Mouse (Mus musculus) embryonic facial prominence, embryonic 14.5 days (tissue): ENCODE data around the gene Gm5460. TPM values are rescaled to one million over a fixed set of nuclear protein-coding genes. Genes with fewer than 3 reads are reported as not detected.

ENCODE experiments used
- ATAC-seq: fragments of 200-750 bp; cut with Nextera tagmentation; 2 replicates; pipeline ENCODE4 v1.8.0; 2017; ENCODE audit warnings: low read depth, moderate number of reproducible peaks, moderate TSS enrichment
- DNase-seq: peaks from one replicate; pipeline ENCODE4 v3.0.0-alpha.2; 2015; ENCODE audit warnings: low spot score
- H3K27ac ChIP-seq: fragments of 300-500 bp; sonication (generic); replicated peaks from 2 replicates; pipeline ENCODE4 v1.5.1; 2014; ENCODE audit warnings: low read depth, mild to moderate bottlenecking, low read length, moderate library complexity
- H3K27me3 ChIP-seq: fragments of 300-500 bp; sonication (generic); replicated peaks from 2 replicates; pipeline ENCODE4 v1.6.1; 2014; ENCODE audit warnings: low read length; ENCODE audit not compliant: control insufficient read depth, insufficient read depth
- H3K36me3 ChIP-seq: fragments of 300-500 bp; sonication (generic); 2 replicates; pipeline ENCODE4 v1.6.1; 2014; ENCODE audit warnings: low read length, mixed read lengths; ENCODE audit not compliant: control insufficient read depth, insufficient read depth
- H3K4me1 ChIP-seq: fragments of 300-500 bp; sonication (generic); 2 replicates; pipeline ENCODE4 v1.6.1; 2014; ENCODE audit warnings: antibody characterized with exemption, low read length; ENCODE audit not compliant: control insufficient read depth, insufficient read depth
- H3K4me2 ChIP-seq: fragments of 300-500 bp; sonication (generic); 2 replicates; pipeline ENCODE4 v1.6.1; 2014; ENCODE audit warnings: low read depth, mild to moderate bottlenecking, low read length, moderate library complexity, mixed read lengths
- H3K4me3 ChIP-seq: fragments of 300-500 bp; sonication (generic); 2 replicates; pipeline ENCODE4 v1.5.1; 2014; ENCODE audit warnings: low read depth, mild to moderate bottlenecking, low read length
- H3K9ac ChIP-seq: fragments of 300-500 bp; sonication (generic); 2 replicates; pipeline ENCODE4 v1.6.1; 2014; ENCODE audit warnings: low read depth, mild to moderate bottlenecking, low read length, moderate library complexity, mixed read lengths
- H3K9me3 ChIP-seq: fragments of 300-500 bp; sonication (generic); 2 replicates; pipeline ENCODE4 v1.6.1; 2016; ENCODE audit warnings: low read length; ENCODE audit not compliant: control insufficient read depth
- WGBS: fragments of 180-500 bp; shearing (Covaris S2); extraction: QIAGEN DNeasy Blood & Tissue Kit; methylation state at CpG from one replicate; pipeline ENCODE4 v1.1.7; 2014; 5-methylcytosine and 5-hydroxymethylcytosine counted together
- polyA plus RNA-seq: library from polyadenylated mRNA; unstranded; fragments of >200 nt; fragmentation: Nextera tagmentation; extraction: Ambion mirVana; gene quantifications from 2 replicates; pipeline ENCODE4 v1.2.1, GENCODE M21; 2014

The Gm5460 gene
- polyA plus RNA-seq = not detected in 2 replicates

DNA sequence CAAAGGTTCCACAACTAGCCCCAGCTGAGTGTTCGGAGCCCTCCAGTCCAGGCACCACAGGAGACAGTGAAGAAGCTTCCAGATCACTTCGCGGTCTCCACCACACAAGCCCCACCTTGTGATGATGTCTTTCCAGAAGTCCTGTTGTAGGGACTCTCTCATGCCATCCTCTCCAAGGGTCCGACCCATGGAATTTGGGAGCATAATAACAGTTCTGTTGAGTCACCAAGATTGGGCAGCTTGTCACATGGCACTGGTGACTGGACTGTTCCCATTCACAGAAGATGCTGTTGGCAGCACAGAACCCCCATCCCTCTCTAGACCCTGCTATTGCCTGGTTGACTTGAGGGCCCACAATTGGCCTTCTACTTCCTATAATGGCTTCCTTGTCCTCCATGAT, at the start of gene Gm5460:
TSS of gene Gm5460 (plus strand) at position 378 of the 400 bp plus-strand sequence.
- Histone ChIP-seq H3K4me2 (no peak within 1 kb of the TSS), H3K9ac (no peak within 1 kb of the TSS), H3K36me3 (no peaks in the 10 kb centered on the region), H3K27ac (no peak within 1 kb of the TSS), H3K4me3 (no peak within 1 kb of the TSS), H3K27me3 (no peaks in the 10 kb centered on the region; the same call in 1 of the 2 replicates), H3K9me3 (no peaks in the 10 kb centered on the region), H3K4me1 (no peaks in the 10 kb centered on the region)
- no peak for DNase-seq
- 95% methylated on average over 4 of the region's 4 CpGs for WGBS
- ATAC-seq = no peak

DNA sequence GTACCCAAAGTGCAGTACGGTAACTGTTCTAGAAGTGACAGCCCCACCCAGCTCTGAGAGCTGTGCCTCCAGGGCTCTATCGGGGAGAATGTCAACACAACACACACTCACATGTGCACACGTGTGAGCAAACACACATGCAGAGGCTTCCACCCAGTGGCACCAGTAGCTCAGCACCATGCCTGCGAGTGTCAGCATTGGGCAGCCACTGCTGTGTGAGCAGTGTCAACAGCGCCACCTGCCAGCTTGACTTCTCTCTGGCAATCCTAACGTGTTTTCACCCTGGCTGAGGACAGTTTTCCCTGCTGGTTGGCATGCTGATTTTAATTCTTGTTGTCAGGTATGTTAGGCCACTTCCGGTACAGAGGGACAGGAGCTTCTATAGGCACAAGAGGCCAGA, 43.9 kb upstream of the Gm5460 start:
- ATAC-seq = no peak
- peak; percentile 41 for DNase-seq
- H3K27me3 ChIP-seq = peaks cover 9% of the 10 kb centered on the region; the same call in 1 of the 2 replicates
- H3K27ac ChIP-seq = no peak overlapping the region
- H3K36me3 ChIP-seq = no peaks in the 10 kb centered on the region
- no peak overlapping the region for H3K4me2 ChIP-seq
- no peaks in the 10 kb centered on the region for H3K9me3 ChIP-seq
- WGBS = 42% methylated on average over 7 of the region's 7 CpGs
- H3K4me1 ChIP-seq = no peaks in the 10 kb centered on the region
- no peak overlapping the region for H3K4me3 ChIP-seq
- H3K9ac ChIP-seq = no peak overlapping the region

DNA sequence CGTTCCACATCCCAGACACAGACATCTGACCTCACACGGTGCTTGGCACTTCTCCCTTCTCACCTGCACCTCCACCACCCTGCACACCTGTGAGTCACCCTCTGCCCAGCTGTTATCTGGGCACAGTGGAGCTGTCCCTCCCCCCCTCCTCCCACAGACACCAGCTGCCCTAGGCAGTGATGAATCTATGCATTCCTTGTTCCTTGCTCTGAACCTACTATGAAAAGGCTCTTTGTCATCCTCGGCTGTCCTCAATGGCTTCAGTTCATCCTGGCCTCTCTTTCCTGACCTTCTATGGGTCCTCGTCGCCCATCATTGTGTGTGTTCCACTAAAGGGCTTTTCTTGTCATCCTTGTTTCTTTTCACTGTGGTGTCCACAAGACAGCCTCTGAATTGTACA, 41.8 kb upstream of the Gm5460 start:
- Histone ChIP-seq H3K27me3 (peaks cover 9% of the 10 kb centered on the region; the same call in 1 of the 2 replicates), H3K9ac (no peak overlapping the region), H3K27ac (no peak overlapping the region), H3K36me3 (no peaks in the 10 kb centered on the region), H3K4me1 (peaks cover 10% of the 10 kb centered on the region; the same call in 1 of the 2 replicates), H3K4me2 (no peak overlapping the region), H3K9me3 (no peaks in the 10 kb centered on the region), H3K4me3 (no peak overlapping the region)
- ATAC-seq (no peak), DNase-seq (no peak)
- 38% methylated on average over 5 of the region's 5 CpGs for WGBS

DNA sequence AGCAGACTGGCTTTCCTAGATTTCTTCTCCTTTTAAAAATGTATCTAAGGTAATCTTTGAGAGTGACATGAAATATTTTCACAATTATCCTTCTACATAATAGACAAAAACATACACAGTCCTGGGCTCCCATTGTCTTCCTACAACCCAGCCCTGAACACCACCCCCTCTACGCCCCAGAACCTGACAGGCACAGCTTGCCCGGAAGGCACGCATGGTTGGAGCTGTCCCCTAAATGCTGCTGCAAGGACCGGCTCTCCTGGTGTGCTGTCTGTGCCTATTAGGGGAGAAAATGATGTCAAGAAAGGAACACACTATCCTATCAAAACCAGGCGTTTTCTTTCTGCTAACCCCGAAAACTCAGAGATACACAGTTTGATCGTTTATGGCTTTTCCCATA, 38.8 kb upstream of the Gm5460 start:
- no peak for ATAC-seq
- Histone ChIP-seq H3K4me3 (0 out of 2 replicates have a peak overlapping the region, but pooled peaks have one; percentile 43), H3K9me3 (no peaks in the 10 kb centered on the region), H3K4me2 (peak overlapping the region; percentile 72), H3K4me1 (peaks cover 10% of the 10 kb centered on the region; the same call in 1 of the 2 replicates), H3K9ac (no peak overlapping the region), H3K27ac (no peak overlapping the region), H3K36me3 (no peaks in the 10 kb centered on the region), H3K27me3 (peaks cover 9% of the 10 kb centered on the region; the same call in 1 of the 2 replicates)
- peak; percentile 25 for DNase-seq
- WGBS = 12% methylated on average over 7 of the region's 7 CpGs

DNA sequence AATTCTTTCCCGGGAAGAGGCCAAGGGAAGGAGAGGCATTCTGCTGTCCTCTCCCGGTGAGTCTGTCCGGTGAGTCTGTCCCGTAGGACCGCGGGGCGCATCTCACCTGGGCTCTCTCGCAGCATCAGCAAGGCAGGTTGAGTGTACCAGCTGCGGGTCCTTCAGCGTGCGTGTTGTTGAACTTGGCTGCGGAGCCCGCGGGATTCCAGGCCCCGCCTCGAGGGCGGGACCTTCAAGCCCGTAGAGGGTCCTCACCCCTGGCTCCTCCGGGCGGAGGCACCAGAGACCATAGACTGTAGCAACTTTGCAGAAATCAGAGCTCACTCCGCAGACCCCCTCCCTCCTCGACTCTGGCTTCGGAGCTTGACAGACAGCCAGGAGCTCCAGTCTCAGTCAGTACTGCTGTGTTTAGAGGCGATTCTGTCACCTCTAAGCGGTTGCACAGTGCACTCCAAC, 37.9 kb upstream of the Gm5460 start, which contains the start of gene Zfp488:
TSS of gene Zfp488 (minus strand) at position 161 of the 456 bp plus-strand sequence.
- peaks cover 9% of the 10 kb centered on the region; the same call in 1 of the 2 replicates for H3K27me3 ChIP-seq
- DNase-seq (peak; percentile 78), ATAC-seq (peak; percentile 79; the same call in 1 of the 2 replicates)
- WGBS = under 1% methylated on average over 22 of the region's 25 CpGs
- H3K4me2 ChIP-seq = peak within 1 kb of the TSS; percentile 72
- peak within 1 kb of the TSS; percentile 43 for H3K4me3 ChIP-seq
- H3K9me3 ChIP-seq = no peaks in the 10 kb centered on the region
- H3K9ac ChIP-seq = peak within 1 kb of the TSS; percentile 56
- H3K36me3 ChIP-seq = no peaks in the 10 kb centered on the region
- H3K4me1 ChIP-seq = peaks cover 10% of the 10 kb centered on the region; the same call in 1 of the 2 replicates
- no peak within 1 kb of the TSS for H3K27ac ChIP-seq

DNA sequence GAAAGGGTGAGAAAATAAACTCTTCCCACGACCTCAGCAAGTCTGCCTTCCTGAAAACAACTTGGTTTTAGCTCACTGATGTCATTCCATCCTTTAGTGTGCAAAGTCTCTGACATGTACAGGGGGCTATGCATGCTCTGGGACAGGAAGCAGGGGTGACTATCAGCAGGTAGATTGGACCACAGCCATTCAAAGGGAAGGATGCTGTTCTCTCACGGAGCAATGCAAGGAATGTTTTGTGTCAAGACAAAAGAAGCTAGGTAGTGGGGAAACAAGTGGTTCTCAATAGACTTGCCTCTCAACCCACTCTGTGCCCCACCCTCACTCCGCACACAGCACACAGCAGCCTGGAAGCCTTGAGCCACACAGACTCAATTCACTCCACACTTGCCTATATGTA, 27.4 kb upstream of the Gm5460 start:
- H3K4me1 ChIP-seq = no peaks in the 10 kb centered on the region
- H3K9me3 ChIP-seq = no peaks in the 10 kb centered on the region
- H3K4me3 ChIP-seq = no peak overlapping the region
- no peaks in the 10 kb centered on the region for H3K36me3 ChIP-seq
- ATAC-seq = no peak
- H3K4me2 ChIP-seq = no peak overlapping the region
- no peak overlapping the region for H3K27ac ChIP-seq
- DNase-seq = no peak
- no peak overlapping the region for H3K9ac ChIP-seq
- WGBS = 56% methylated on average over 3 of the region's 3 CpGs
- no peaks in the 10 kb centered on the region for H3K27me3 ChIP-seq

DNA sequence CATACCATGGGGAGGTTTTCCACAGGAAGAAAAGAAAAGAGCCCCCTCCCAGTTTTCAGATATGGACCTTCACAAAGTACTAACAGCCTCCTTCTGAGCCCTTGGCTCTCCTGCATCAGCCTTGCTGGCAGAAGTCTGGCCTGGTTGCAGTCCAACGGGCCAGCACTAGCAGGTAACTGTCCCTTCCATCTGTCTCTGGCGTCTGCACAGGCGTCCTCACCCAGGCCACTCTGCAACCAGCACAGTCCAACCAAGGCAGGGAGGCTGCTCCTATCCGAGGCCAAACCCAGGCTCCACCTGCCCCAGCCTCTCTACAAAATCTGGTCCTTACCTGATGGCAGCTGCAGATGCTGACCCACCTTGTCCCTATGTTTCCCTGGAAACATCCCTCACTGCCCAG, 24.6 kb upstream of the Gm5460 start:
- no peak for ATAC-seq
- WGBS = 84% methylated on average over 4 of the region's 4 CpGs
- Histone ChIP-seq H3K36me3 (no peaks in the 10 kb centered on the region), H3K4me3 (no peak overlapping the region), H3K4me2 (no peak overlapping the region), H3K4me1 (no peaks in the 10 kb centered on the region), H3K27me3 (no peaks in the 10 kb centered on the region), H3K9me3 (no peaks in the 10 kb centered on the region), H3K9ac (no peak overlapping the region), H3K27ac (no peak overlapping the region)
- DNase-seq = no peak

DNA sequence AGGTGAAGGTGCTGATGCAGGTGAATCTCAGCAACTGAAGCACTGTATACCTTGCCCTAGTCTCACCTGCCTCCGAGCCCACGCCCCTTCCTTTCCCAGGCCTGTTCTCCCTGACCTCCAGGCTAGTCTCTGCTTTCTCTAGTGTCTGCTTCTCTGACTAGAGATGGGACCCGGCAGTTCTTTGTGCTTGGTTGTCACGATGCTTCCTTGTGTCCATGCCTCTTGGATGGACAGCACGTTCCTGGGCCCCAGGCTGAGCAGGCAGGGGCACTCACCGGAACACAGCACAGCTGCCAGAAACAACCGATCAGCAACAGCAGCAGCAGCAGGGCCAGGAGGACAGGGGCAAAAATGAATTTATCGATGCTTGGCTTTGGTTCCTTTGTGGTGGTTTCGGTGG, 23.5 kb upstream of the Gm5460 start:
- WGBS = 83% methylated on average over 9 of the region's 9 CpGs
- Histone ChIP-seq H3K4me1 (no peaks in the 10 kb centered on the region), H3K27me3 (no peaks in the 10 kb centered on the region), H3K27ac (no peak overlapping the region), H3K36me3 (no peaks in the 10 kb centered on the region), H3K4me3 (no peak overlapping the region), H3K9ac (no peak overlapping the region), H3K9me3 (no peaks in the 10 kb centered on the region), H3K4me2 (no peak overlapping the region)
- DNase-seq (no peak), ATAC-seq (no peak)
